Mouse (Mus musculus) gastrocnemius, adult 2 months (tissue): ENCODE data around the gene Hcn3. TPM values are rescaled to one million over a fixed set of nuclear protein-coding genes. Genes with fewer than 3 reads are reported as not detected.

Experiments
- DNase-seq: peaks from one replicate; pipeline ENCODE4 v3.0.0; 2022
- H3K27ac ChIP-seq: fragments of 200-600 bp; 2 replicates; pipeline ENCODE4 v1.8.1; 2022; ENCODE audit warnings: mild to moderate bottlenecking
- H3K4me3 ChIP-seq: fragments of 200-600 bp; 2 replicates; pipeline ENCODE4 v1.8.1; 2022; ENCODE audit warnings: mild to moderate bottlenecking, moderate library complexity
- CTCF ChIP-seq: fragments of 200-600 bp; IDR thresholded peaks from 2 replicates; pipeline ENCODE4 v1.8.1; 2022; ENCODE audit warnings: antibody characterized with exemption, mild to moderate bottlenecking, moderate library complexity
- intact Hi-C: fragments of 180-260 bp; cut with DNase I; formaldehyde crosslinking; loops from one replicate; pipeline ENCODE4 v1.15.1; 2025
- long read RNA-seq, 2 experiments: library from polyadenylated mRNA; stranded (forward); transcript quantifications; one replicate each; pipeline ENCODE4 v2.0.0; 2021
- total RNA-seq, 2 experiments: library from RNA; stranded (reverse); gene quantifications; 2 replicates each; pipeline ENCODE4 v1.2.3; 2021

The Hcn3 gene
- total RNA-seq: under 1 TPM; 0.31 to 0.43 TPM
- long read RNA-seq, experiment 1: 0 reads
- long read RNA-seq, experiment 2: 0 reads

- Histone ChIP-seq H3K4me3 (peak within 1 kb of the TSS; percentile 77), H3K27ac (no peak within 1 kb of the TSS)
- peak; percentile 63 for TF ChIP-seq CTCF
- peak; percentile 73 for DNase-seq
- intact Hi-C loops: loop anchor here (1.0 to 10.0 kb wide), 2 partner anchors 55 to 69 kb away; partner anchors contain the start of gene Thbs3
Measured at GRCm38 (mm10) chr3:89159616-89160344, at the start of gene Hcn3. TSS of gene Hcn3 (minus strand) at chr3:89160196.

- intact Hi-C loops: loop anchor here (10.0 kb wide), 1 partner anchor 45 kb away; the partner anchor contains the start of genes Clk2 and Hcn3
Measured at GRCm38 (mm10) chr3:89209731-89210130, 49.7 kb upstream of the Hcn3 start.

GRCm38 (mm10) chr3:89208736-89209135, 48.7 kb upstream of the Hcn3 start:
- intact Hi-C loops: no loop called here
- no peak for TF ChIP-seq CTCF
- Histone ChIP-seq H3K27ac (no peak overlapping the region), H3K4me3 (no peak overlapping the region)
- DNase-seq: no peak

More at GRCm38 (mm10) chr3:89209731-89210130, 49.7 kb upstream of the Hcn3 start:
- no peak for DNase-seq
- no peak for TF ChIP-seq CTCF
- no peak overlapping the region for H3K27ac ChIP-seq
- H3K4me3 ChIP-seq: no peak overlapping the region

- intact Hi-C loops: no loop called here
- no peak for TF ChIP-seq CTCF
- Histone ChIP-seq H3K27ac (no peak overlapping the region), H3K4me3 (no peak overlapping the region)
- DNase-seq: no peak
Measured at GRCm38 (mm10) chr3:89208075-89208657, 48.2 kb upstream of the Hcn3 start.

- TF ChIP-seq CTCF: no peak
- DNase-seq: no peak
- intact Hi-C loops: no loop called here
- H3K4me3 ChIP-seq: no peak overlapping the region
- H3K27ac ChIP-seq: no peak overlapping the region
Measured at GRCm38 (mm10) chr3:89206695-89207094, 46.7 kb upstream of the Hcn3 start.

GRCm38 (mm10) chr3:89206079-89206478, 46.1 kb upstream of the Hcn3 start:
- H3K4me3 ChIP-seq: no peak overlapping the region
- intact Hi-C loops: no loop called here
- no peak for DNase-seq
- no peak for TF ChIP-seq CTCF
- H3K27ac ChIP-seq: no peak overlapping the region

- intact Hi-C loops: no loop called here
- no peak for DNase-seq
- TF ChIP-seq CTCF: no peak
- Histone ChIP-seq H3K27ac (peak overlapping the region; percentile 81), H3K4me3 (peak overlapping the region; percentile 77)
Measured at GRCm38 (mm10) chr3:89203142-89203514, 43.1 kb upstream of the Hcn3 start.

- DNase-seq: peak; percentile 85
- Histone ChIP-seq H3K4me3 (peak within 1 kb of the TSS; percentile 77), H3K27ac (peak within 1 kb of the TSS; percentile 81)
- no peak for TF ChIP-seq CTCF
- intact Hi-C loops: no loop called here
Measured at GRCm38 (mm10) chr3:89202253-89203141, 42.5 kb upstream of the Hcn3 start, which contains the start of gene Gba. TSS of gene Gba (plus strand) at chr3:89202928.

GRCm38 (mm10) chr3:89199839-89200238, 39.8 kb upstream of the Hcn3 start:
- intact Hi-C loops: no loop called here
- no peak for TF ChIP-seq CTCF
- no peak overlapping the region for H3K4me3 ChIP-seq
- H3K27ac ChIP-seq: no peak overlapping the region
- no peak for DNase-seq

GRCm38 (mm10) chr3:89195979-89196877, 36.2 kb upstream of the Hcn3 start:
- intact Hi-C loops: loop anchor here (2.0 kb wide), 1 partner anchor 19 kb away; the partner anchor contains the start of gene Thbs3
- Histone ChIP-seq H3K4me3 (peak overlapping the region; percentile 70), H3K27ac (peak overlapping the region; percentile 84)
- peak; percentile 56 for TF ChIP-seq CTCF
- DNase-seq: peak; percentile 94

- peak; percentile 33; the same call in 1 of the 2 replicates for TF ChIP-seq CTCF
- intact Hi-C loops: no loop called here
- Histone ChIP-seq H3K4me3 (no peak overlapping the region), H3K27ac (no peak overlapping the region)
- no peak for DNase-seq
Measured at GRCm38 (mm10) chr3:89193853-89194252, 33.9 kb upstream of the Hcn3 start.

- H3K27ac ChIP-seq: no peak overlapping the region
- no peak; the same call in 1 of the 2 replicates for TF ChIP-seq CTCF
- no peak for DNase-seq
Measured at GRCm38 (mm10) chr3:89193351-89193750, 33.4 kb upstream of the Hcn3 start.

More at GRCm38 (mm10) chr3:89193351-89193750, 33.4 kb upstream of the Hcn3 start:
- intact Hi-C loops: no loop called here
- H3K4me3 ChIP-seq: no peak overlapping the region
